Mouse (Mus musculus) layer of hippocampus, postnatal 10 days (tissue): ENCODE data around the gene Ddx17. TPM values are rescaled to one million over a fixed set of nuclear protein-coding genes. Genes with fewer than 3 reads are reported as not detected.

ENCODE experiments used
- DNase-seq, 2 experiments: peaks; one replicate each; pipeline ENCODE4 v3.0.0; 2021; ENCODE audit warnings: low spot score in 2 of 2
- total RNA-seq, 2 experiments: library from RNA; stranded (reverse); gene quantifications; 2 replicates each; pipeline ENCODE4 v1.2.3; 2021

The Ddx17 gene
- total RNA-seq, 2 experiments from 2014 or later: 381 to 420 TPM

- DNase-seq: no peak
Measured at GRCm38 (mm10) chr15:79519400-79520220, 26.9 kb downstream of the Ddx17 start.

GRCm38 (mm10) chr15:79518571-79518970 is 28.0 kb downstream of the Ddx17 start:
- no peak for DNase-seq

GRCm38 (mm10) chr15:79517710-79518109 is 28.8 kb downstream of the Ddx17 start:
- no peak for DNase-seq

GRCm38 (mm10) chr15:79516171-79517096 is 30.1 kb downstream of the Ddx17 start, which contains the start of gene Kdelr3:
Gene Kdelr3 (plus strand): TSS chr15:79516411.
- peak in 1 of 2 experiments; percentile 48 for DNase-seq

- DNase-seq: no peak
Measured at GRCm38 (mm10) chr15:79513940-79514339, 32.6 kb downstream of the Ddx17 start.

GRCm38 (mm10) chr15:79511553-79512320 is 34.8 kb downstream of the Ddx17 start:
- DNase-seq: peak; percentile 93 to 94

- DNase-seq: no peak
Measured at GRCm38 (mm10) chr15:79510425-79510824, 36.1 kb downstream of the Ddx17 start.

- no peak for DNase-seq
Measured at GRCm38 (mm10) chr15:79509998-79510397, 36.5 kb downstream of the Ddx17 start.

- no peak for DNase-seq
Measured at GRCm38 (mm10) chr15:79507055-79507828, 39.3 kb downstream of the Ddx17 start.

GRCm38 (mm10) chr15:79506460-79506859 is 40.1 kb downstream of the Ddx17 start:
- no peak for DNase-seq

GRCm38 (mm10) chr15:79505616-79506283 is 40.8 kb downstream of the Ddx17 start:
- DNase-seq: peak; percentile 82 to 90

- DNase-seq: no peak
Measured at GRCm38 (mm10) chr15:79504707-79505452, 41.7 kb downstream of the Ddx17 start, which contains the start of gene Kcnj4. Gene Kcnj4 (minus strand): TSS chr15:79505241.

GRCm38 (mm10) chr15:79503438-79503837 is 43.1 kb downstream of the Ddx17 start:
- DNase-seq: no peak

GRCm38 (mm10) chr15:79502891-79503341 is 43.6 kb downstream of the Ddx17 start:
- peak; percentile 65 to 68 for DNase-seq

- no peak for DNase-seq
Measured at GRCm38 (mm10) chr15:79500110-79500509, 46.4 kb downstream of the Ddx17 start.

GRCm38 (mm10) chr15:79493527-79493926 is 53.0 kb downstream of the Ddx17 start:
- DNase-seq: peak in 1 of 2 experiments; percentile 31

GRCm38 (mm10) chr15:79489463-79489862 is 57.1 kb downstream of the Ddx17 start:
- no peak for DNase-seq

GRCm38 (mm10) chr15:79481181-79481688 is 65.3 kb downstream of the Ddx17 start:
- no peak for DNase-seq
